Mouse (Mus musculus) stomach, embryonic 15.5 days (tissue): Measurements from ENCODE around the gene Wnt1. TPM values are rescaled to one million over a fixed set of nuclear protein-coding genes. Genes with fewer than 3 reads are reported as not detected.

Experiments used
- ATAC-seq: fragments of 200-750 bp; cut with Nextera tagmentation; 2 replicates; pipeline ENCODE4 v1.8.0; 2017; ENCODE audit warnings: low read depth, moderate number of reproducible peaks, moderate TSS enrichment; ENCODE audit not compliant: insufficient read depth, low FRiP score
- H3K27ac ChIP-seq: fragments of 300-500 bp; sonication (generic); 2 replicates; pipeline ENCODE4 v1.5.1; 2015; ENCODE audit warnings: mild to moderate bottlenecking, inconsistent platforms
- H3K27me3 ChIP-seq: fragments of 300-500 bp; sonication (generic); replicated peaks from 2 replicates; pipeline ENCODE4 v1.6.1; 2015; ENCODE audit warnings: inconsistent platforms
- H3K36me3 ChIP-seq: fragments of 300-500 bp; sonication (generic); 2 replicates; pipeline ENCODE4 v1.6.1; 2015; ENCODE audit warnings: inconsistent platforms
- H3K4me1 ChIP-seq: fragments of 300-500 bp; sonication (generic); 2 replicates; pipeline ENCODE4 v1.6.1; 2015; ENCODE audit warnings: inconsistent platforms
- H3K4me2 ChIP-seq: fragments of 300-500 bp; sonication (generic); 2 replicates; pipeline ENCODE4 v1.6.1; 2015; ENCODE audit warnings: mild to moderate bottlenecking, inconsistent platforms
- H3K4me3 ChIP-seq: fragments of 300-500 bp; sonication (generic); replicated peaks from 2 replicates; pipeline ENCODE4 v1.5.1; 2015; ENCODE audit warnings: inconsistent platforms
- H3K9ac ChIP-seq: fragments of 300-500 bp; sonication (generic); 2 replicates; pipeline ENCODE4 v1.6.1; 2015; ENCODE audit warnings: inconsistent platforms
- H3K9me3 ChIP-seq: fragments of 300-500 bp; sonication (generic); 2 replicates; pipeline ENCODE4 v1.6.1; 2016; ENCODE audit warnings: inconsistent platforms
- WGBS: fragments of 180-500 bp; shearing (Covaris S2); methylation state at CpG from one replicate; pipeline ENCODE4 v1.1.7; 2015; 5-methylcytosine and 5-hydroxymethylcytosine counted together
- polyA plus RNA-seq: library from polyadenylated mRNA; unstranded; fragments of >200 nt; fragmentation: Nextera tagmentation; extraction: Ambion mirVana; gene quantifications from 2 replicates; pipeline ENCODE4 v1.2.1, GENCODE M21; 2015

The Wnt1 gene
- polyA plus RNA-seq, 1 experiment from 2014 or later = not detected

GRCm38 (mm10) chr15:98778191-98778770 is 11.4 kb upstream of the Wnt1 start:
- WGBS = under 1% methylated on average over 25 of the region's 25 CpGs
- ATAC-seq = no peak
- H3K9me3 ChIP-seq = no peaks in the 10 kb centered on the region

DNA sequence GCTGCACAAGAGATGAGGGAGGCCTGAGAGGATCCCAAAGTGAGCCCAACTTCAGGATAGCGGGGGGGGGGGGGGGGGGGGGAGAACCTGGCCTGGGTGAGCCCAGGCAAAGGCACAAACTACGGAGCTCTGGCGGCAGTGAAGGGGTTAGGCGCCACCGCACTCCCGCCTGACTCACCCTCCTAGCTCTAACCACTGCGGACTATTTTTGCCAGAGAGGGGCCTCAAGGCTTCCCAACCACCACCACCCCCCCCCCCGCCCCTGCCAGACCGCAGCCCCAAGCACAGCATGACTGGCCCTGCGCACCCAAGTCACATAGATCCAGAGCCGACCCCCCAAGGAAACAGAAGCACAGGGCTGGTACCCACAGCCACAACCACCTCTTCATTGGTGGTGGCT is 10.9 kb upstream of the Wnt1 start:
- H3K36me3 ChIP-seq = no peaks in the 10 kb centered on the region
- no peak overlapping the region for H3K27ac ChIP-seq
- no peaks in the 10 kb centered on the region for H3K9me3 ChIP-seq
- no peak overlapping the region for H3K9ac ChIP-seq
- no peak overlapping the region for H3K4me3 ChIP-seq
- no peak overlapping the region for H3K4me2 ChIP-seq
- ATAC-seq = no peak
- peaks cover 34% of the 10 kb centered on the region for H3K4me1 ChIP-seq
- 3% methylated on average over 11 of the region's 11 CpGs for WGBS
- peaks cover 88% of the 10 kb centered on the region for H3K27me3 ChIP-seq

More at GRCm38 (mm10) chr15:98778191-98778770, 11.4 kb upstream of the Wnt1 start:
- Histone ChIP-seq H3K27ac (no peak overlapping the region), H3K9ac (no peak overlapping the region), H3K4me1 (peaks cover 36% of the 10 kb centered on the region), H3K36me3 (no peaks in the 10 kb centered on the region), H3K4me2 (peak overlapping the region; percentile 49), H3K27me3 (peaks cover 92% of the 10 kb centered on the region), H3K4me3 (peak overlapping the region; percentile 22)

- Histone ChIP-seq H3K9ac (no peak overlapping the region), H3K9me3 (no peaks in the 10 kb centered on the region), H3K36me3 (no peaks in the 10 kb centered on the region), H3K27ac (no peak overlapping the region), H3K4me3 (no peak overlapping the region), H3K27me3 (peaks cover 75% of the 10 kb centered on the region), H3K4me2 (no peak overlapping the region), H3K4me1 (peaks cover 30% of the 10 kb centered on the region)
- WGBS = 11% methylated on average over 8 of the region's 8 CpGs
- no peak for ATAC-seq
These were observed 9.6 kb upstream of the Wnt1 start for GRCm38 (mm10) chr15:98780075-98780474.

- no peak overlapping the region for H3K4me2 ChIP-seq
- no peaks in the 10 kb centered on the region for H3K36me3 ChIP-seq
- H3K27ac ChIP-seq = no peak overlapping the region
- ATAC-seq = no peak
- H3K4me3 ChIP-seq = no peak overlapping the region
- H3K9ac ChIP-seq = no peak overlapping the region
- H3K9me3 ChIP-seq = no peaks in the 10 kb centered on the region
- H3K27me3 ChIP-seq = peaks cover 74% of the 10 kb centered on the region
- WGBS = 7% methylated on average over 13 of the region's 13 CpGs
- H3K4me1 ChIP-seq = peaks cover 29% of the 10 kb centered on the region
These were observed 9.1 kb upstream of the Wnt1 start for GRCm38 (mm10) chr15:98780573-98780972.

- no peak for ATAC-seq
- H3K4me2 ChIP-seq = no peak overlapping the region
- 27% methylated on average over 6 of the region's 6 CpGs for WGBS
- no peak overlapping the region for H3K4me3 ChIP-seq
- H3K27ac ChIP-seq = no peak overlapping the region
- no peaks in the 10 kb centered on the region for H3K9me3 ChIP-seq
- H3K27me3 ChIP-seq = peaks cover 69% of the 10 kb centered on the region
- H3K4me1 ChIP-seq = peaks cover 23% of the 10 kb centered on the region
- H3K9ac ChIP-seq = no peak overlapping the region
- H3K36me3 ChIP-seq = no peaks in the 10 kb centered on the region
These were observed 8.5 kb upstream of the Wnt1 start for GRCm38 (mm10) chr15:98781166-98781565.

- Histone ChIP-seq H3K36me3 (no peaks in the 10 kb centered on the region), H3K4me1 (peaks cover 13% of the 10 kb centered on the region; the same call in 1 of the 2 replicates), H3K4me2 (no peak overlapping the region), H3K9ac (no peak overlapping the region), H3K9me3 (no peaks in the 10 kb centered on the region), H3K27ac (no peak overlapping the region), H3K27me3 (peaks cover 58% of the 10 kb centered on the region), H3K4me3 (no peak overlapping the region)
- no peak for ATAC-seq
- 42% methylated on average over 7 of the region's 7 CpGs for WGBS
These were observed 3.9 kb upstream of the Wnt1 start for GRCm38 (mm10) chr15:98785744-98786143.

- Histone ChIP-seq H3K27ac (no peak overlapping the region), H3K4me3 (no peak overlapping the region), H3K36me3 (no peaks in the 10 kb centered on the region), H3K9ac (no peak overlapping the region), H3K4me2 (no peak overlapping the region), H3K9me3 (no peaks in the 10 kb centered on the region), H3K27me3 (peaks cover 61% of the 10 kb centered on the region), H3K4me1 (peaks cover 32% of the 10 kb centered on the region)
- no peak for ATAC-seq
- WGBS = 29% methylated on average over 4 of the region's 4 CpGs
These were observed 1.7 kb upstream of the Wnt1 start for GRCm38 (mm10) chr15:98787930-98788329.

DNA sequence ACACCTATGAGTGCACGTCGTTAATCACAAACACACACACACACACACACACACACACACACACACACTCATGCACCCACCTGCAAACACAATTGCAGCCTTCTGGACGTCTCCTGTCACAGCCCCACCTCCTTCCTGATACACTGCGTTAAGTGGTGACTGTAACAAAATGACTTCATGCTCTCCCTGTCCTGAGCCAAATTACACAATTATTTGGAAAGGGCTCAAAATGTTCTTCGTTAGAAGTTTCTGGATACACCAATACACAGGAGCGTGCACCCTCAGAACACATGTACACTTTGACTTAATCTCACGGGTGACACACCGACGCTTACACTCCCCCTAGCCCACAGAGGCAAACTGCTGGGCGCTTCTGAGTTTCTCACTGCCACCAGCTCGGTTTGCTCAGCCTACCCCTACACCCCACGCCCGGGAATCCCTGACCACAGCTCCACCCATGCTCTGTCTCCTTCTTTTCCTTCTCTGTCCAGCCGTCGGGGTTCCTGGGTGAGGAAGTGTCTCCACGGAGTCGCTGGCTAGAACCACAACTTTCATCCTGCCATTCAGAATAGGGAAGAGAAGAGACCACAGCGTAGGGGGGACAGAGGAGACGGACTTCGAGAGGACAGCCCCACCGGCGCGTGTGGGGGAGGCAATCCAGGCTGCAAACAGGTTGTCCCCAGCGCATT is 541 bp upstream of the Wnt1 start:
- H3K4me3 ChIP-seq = peak overlapping the region; percentile 8; the same call in 1 of the 2 replicates
- H3K9ac ChIP-seq = no peak overlapping the region
- ATAC-seq = no peak
- H3K4me1 ChIP-seq = peaks cover 33% of the 10 kb centered on the region
- H3K9me3 ChIP-seq = no peaks in the 10 kb centered on the region
- H3K27ac ChIP-seq = no peak overlapping the region
- WGBS = 11% methylated on average over 24 of the region's 24 CpGs
- peak overlapping the region; percentile 24; the same call in 1 of the 2 replicates for H3K4me2 ChIP-seq
- H3K27me3 ChIP-seq = peaks cover 73% of the 10 kb centered on the region
- no peaks in the 10 kb centered on the region for H3K36me3 ChIP-seq

GRCm38 (mm10) chr15:98790761-98791160 is 1.1 kb downstream of the Wnt1 start:
- H3K27ac ChIP-seq = no peak overlapping the region
- H3K4me2 ChIP-seq = peak overlapping the region; percentile 44
- ATAC-seq = no peak
- H3K4me1 ChIP-seq = peaks cover 33% of the 10 kb centered on the region
- 1% methylated on average over 23 of the region's 23 CpGs for WGBS
- H3K9ac ChIP-seq = no peak overlapping the region
- no peaks in the 10 kb centered on the region for H3K9me3 ChIP-seq
- peak overlapping the region; percentile 17 for H3K4me3 ChIP-seq
- H3K27me3 ChIP-seq = peaks cover 84% of the 10 kb centered on the region
- no peaks in the 10 kb centered on the region for H3K36me3 ChIP-seq

GRCm38 (mm10) chr15:98791221-98791620 is 1.6 kb downstream of the Wnt1 start:
- H3K4me2 ChIP-seq = peak overlapping the region; percentile 44
- ATAC-seq = no peak

GRCm38 (mm10) chr15:98791771-98792170 is 2.1 kb downstream of the Wnt1 start:
- no peaks in the 10 kb centered on the region for H3K36me3 ChIP-seq
- 1% methylated on average over 23 of the region's 23 CpGs for WGBS
- peaks cover 36% of the 10 kb centered on the region for H3K4me1 ChIP-seq
- no peak overlapping the region for H3K27ac ChIP-seq
- H3K4me3 ChIP-seq = peak overlapping the region; percentile 17
- H3K9me3 ChIP-seq = no peaks in the 10 kb centered on the region
- no peak overlapping the region for H3K9ac ChIP-seq
- peak overlapping the region; percentile 5; the same call in 1 of the 2 replicates for H3K4me2 ChIP-seq
- peaks cover 92% of the 10 kb centered on the region for H3K27me3 ChIP-seq
- ATAC-seq = no peak; the same call in 1 of the 2 replicates

More at GRCm38 (mm10) chr15:98791221-98791620, 1.6 kb downstream of the Wnt1 start:
- Histone ChIP-seq H3K9ac (no peak overlapping the region), H3K27me3 (peaks cover 87% of the 10 kb centered on the region), H3K36me3 (no peaks in the 10 kb centered on the region), H3K27ac (no peak overlapping the region), H3K4me3 (peak overlapping the region; percentile 17), H3K9me3 (no peaks in the 10 kb centered on the region), H3K4me1 (peaks cover 33% of the 10 kb centered on the region)
- 3% methylated on average over 12 of the region's 12 CpGs for WGBS

GRCm38 (mm10) chr15:98792233-98793020 is 2.8 kb downstream of the Wnt1 start:
- no peaks in the 10 kb centered on the region for H3K36me3 ChIP-seq
- WGBS = under 1% methylated on average over 75 of the region's 75 CpGs
- H3K27me3 ChIP-seq = peaks cover 95% of the 10 kb centered on the region
- H3K4me1 ChIP-seq = peaks cover 39% of the 10 kb centered on the region
- H3K27ac ChIP-seq = no peak overlapping the region
- H3K9me3 ChIP-seq = no peaks in the 10 kb centered on the region
- no peak for ATAC-seq
- H3K9ac ChIP-seq = no peak overlapping the region
- H3K4me3 ChIP-seq = peak overlapping the region; percentile 29
- peak overlapping the region; percentile 49 for H3K4me2 ChIP-seq
